Mouse (Mus musculus) kidney, adult 11 months (tissue): Measurements from ENCODE around the gene Hspa1b.
"Not testable (repeated sequence)": the region's sequence is repeated elsewhere in the genome, so short reads cannot be mapped to it uniquely, and the experiment has no call there.

Source experiments
- DNase-seq: peaks from one replicate; pipeline ENCODE4 v3.0.0; 2022

Hspa1b gene

DNA sequence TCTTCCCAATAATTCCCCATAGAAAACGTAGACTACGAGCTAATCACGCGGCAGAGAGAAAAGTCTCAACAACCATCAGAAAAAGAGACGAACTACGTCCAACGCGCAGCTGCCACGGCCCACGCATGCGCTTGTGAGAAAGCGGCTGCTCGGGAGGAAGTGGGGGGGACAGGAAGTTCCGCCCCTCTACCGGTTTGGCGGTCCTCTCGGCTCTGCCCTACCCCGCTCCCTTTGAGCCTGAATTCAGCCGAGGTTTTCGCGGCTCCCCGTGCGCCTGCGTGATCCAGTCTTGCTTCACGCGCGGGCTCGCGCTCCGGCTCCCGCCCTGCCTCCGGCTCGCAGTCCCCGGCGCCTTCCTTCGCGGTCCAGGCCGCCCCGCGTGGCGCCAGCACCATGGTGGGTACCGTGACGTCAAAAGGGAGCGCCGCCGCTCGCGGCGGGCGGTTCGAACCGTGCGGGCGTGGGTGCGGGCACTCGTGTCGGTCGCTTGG, 22.7 kb upstream of the Hspa1b start, which contains the start of gene Lsm2:
Lsm2 (plus strand) TSS at position 173 of the 491 bp plus-strand sequence.
- DNase-seq = peak; percentile 91

DNA sequence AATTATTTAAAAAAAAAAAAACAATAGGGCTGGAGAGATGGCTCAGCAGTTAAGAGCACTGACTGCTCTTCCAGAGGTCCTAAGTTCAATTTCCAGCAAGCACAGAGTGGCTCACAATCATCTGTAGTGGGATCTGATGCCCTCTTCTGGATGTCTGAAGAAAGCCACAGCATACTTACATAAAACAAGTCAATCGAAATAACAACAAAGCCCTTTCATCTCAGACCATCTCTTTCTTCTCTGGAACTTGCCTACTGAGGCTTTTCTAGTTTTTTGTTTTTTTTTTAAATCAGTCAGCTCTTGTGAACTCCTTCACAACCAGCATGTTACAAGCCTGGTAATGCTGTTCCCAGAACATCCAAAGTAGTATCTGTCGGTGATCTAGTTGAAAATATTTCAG, 21.6 kb upstream of the Hspa1b start:
- DNase-seq = peak; percentile 69

DNA sequence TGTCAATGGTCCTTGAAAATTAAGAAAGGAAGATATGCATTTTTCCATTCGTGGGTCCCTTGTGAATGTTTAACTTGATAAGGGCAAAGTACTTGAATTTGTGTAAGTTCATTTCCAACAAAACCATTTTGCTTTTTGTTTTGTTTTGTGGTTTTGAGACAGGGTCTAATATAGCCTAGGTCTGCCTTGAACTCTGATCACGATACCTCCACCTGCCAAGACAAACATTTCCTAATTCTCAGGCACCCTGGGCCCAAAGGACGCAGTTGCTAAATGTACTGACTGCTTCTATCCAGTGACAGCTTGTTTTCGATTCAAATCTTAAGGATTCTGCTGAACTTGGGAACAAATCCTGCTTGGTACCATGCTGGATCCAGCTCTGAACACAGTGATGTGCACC, 20.6 kb upstream of the Hspa1b start:
- no peak for DNase-seq

DNA sequence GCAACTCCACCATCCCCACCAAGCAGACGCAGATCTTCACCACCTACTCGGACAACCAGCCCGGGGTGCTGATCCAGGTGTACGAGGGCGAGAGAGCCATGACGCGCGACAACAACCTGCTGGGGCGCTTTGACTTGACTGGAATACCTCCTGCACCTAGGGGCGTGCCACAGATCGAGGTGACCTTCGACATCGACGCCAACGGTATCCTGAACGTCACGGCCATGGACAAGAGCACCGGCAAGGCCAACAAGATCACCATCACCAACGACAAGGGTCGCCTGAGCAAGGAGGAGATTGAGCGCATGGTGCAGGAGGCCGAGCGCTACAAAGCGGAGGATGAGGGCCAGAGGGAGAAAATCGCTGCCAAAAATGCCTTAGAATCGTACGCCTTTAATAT, 19.2 kb upstream of the Hspa1b start:
- peak; percentile 14 for DNase-seq

DNA sequence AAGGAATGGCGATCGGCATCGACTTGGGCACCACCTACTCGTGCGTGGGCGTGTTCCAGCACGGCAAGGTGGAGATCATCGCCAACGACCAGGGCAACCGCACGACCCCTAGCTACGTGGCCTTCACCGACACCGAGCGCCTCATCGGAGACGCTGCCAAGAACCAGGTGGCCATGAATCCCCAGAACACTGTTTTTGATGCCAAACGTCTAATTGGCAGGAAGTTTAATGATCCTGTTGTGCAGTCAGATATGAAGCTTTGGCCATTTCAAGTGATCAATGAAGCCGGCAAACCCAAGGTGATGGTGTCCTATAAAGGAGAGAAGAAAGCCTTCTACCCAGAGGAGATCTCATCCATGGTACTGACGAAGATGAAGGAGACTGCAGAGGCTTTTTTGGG, 18.0 kb upstream of the Hspa1b start:
- peak; percentile 3 for DNase-seq

DNA sequence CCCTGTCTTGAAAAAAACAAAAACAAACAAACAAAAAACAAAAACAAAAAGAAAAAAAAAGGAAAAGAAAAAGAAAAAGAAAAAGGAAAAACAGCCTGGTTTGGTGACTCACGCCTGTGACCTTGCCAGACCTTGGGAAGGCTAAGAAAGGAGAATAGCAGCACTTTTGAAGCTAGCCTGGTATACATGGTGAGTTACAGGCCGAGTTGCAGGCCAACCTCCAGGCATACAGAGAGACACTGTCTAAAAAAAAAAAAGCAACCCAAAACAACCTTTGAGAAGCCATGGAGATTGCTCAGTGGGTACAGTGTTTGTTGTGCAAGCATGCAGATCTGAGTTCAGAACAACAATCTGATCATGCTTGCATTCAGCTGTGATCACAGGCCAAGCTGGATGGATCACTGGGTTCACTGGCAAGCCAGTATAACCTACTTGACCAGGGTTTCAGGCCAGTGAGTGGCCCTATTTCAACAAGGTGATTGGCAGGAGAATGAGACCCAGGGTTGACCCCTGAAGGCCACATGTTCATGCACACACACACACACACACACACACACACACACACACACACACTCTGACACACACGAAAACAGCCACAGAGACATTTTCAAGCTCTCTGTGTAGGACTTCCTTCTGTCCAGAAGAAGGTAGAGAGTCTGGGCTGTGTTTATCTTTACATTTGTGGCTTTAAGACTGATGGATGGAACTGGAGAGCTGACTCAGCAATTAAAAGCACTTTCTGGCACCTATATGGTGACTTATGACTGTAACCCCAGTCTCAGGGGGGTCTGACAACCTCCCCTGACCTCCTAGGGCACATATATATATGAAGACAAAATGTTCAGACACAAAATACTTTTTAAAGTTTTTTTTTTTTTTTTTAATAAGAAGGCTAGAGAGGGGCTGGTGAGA, 16.8 kb upstream of the Hspa1b start:
- peak; percentile 41 for DNase-seq

DNA sequence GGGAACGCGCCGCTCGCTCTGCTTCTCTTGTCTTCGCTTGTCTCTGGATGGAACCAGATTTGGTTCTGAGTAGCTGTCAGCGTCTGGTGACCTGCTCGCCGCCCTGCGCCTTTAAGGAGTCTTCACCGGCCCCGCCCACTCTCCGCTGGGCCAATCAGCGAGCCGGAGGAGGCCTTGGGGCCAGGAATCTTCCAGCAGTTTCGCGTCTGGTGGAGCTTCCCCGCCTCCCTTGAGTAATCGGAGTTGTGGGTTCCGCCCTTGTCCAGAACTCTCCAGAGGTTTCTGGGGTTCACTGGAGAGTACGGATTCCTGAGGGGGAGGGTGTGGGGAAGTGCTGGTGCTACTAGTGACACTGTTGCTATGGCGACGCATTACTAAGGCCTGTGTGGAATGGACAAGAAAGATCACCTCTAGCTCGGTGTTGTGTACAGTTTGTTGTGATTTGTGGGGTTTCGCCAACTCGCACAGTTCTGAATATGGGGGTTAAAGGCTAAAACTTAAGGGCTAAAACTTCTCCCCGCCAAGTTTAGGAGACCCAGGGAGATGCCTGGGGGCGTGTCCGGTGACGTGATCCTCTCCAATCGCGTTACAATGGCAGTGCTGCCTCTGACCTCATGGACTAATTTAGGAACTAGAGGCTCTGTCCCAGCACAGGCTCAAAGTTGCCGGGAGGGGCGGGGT, 13.2 kb upstream of the Hspa1b start, which contains the start of the genes Hspa1a and Hspa1l:
Hspa1a (minus strand) TSS at position 88 of the 681 bp plus-strand sequence.
Hspa1l (plus strand) TSS at position 635 of the 681 bp plus-strand sequence.
- DNase-seq = peak; percentile 96

DNA sequence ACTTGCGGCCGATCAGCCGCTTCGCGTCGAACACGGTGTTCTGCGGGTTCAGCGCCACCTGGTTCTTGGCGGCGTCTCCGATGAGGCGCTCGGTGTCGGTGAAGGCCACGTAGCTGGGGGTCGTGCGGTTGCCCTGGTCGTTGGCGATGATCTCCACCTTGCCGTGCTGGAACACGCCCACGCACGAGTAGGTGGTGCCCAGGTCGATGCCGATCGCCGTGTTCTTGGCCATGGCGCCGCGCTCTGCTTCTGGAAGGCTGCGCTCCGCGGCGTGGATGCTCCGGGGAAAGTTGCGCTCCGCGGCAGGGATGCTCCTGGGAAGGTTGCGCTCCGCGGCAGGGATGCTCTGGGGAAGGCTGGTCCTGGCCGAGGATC, 12.6 kb upstream of the Hspa1b start:
- DNase-seq = not testable (repeated sequence)

DNA sequence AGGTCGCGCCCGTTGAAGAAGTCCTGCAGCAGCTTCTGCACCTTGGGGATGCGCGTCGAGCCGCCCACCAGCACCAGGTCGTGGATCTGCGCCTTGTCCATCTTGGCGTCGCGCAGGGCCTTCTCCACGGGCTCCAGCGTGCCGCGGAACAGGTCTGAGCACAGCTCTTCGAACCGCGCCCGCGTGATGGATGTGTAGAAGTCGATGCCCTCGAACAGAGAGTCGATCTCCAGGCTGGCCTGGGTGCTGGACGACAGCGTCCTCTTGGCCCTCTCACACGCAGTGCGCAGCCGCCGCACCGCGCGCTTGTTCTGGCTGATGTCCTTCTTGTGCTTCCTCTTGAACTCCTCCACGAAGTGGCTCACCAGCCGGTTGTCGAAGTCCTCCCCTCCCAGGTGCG, 11.8 kb upstream of the Hspa1b start:
- peak; percentile 15 for DNase-seq

DNA sequence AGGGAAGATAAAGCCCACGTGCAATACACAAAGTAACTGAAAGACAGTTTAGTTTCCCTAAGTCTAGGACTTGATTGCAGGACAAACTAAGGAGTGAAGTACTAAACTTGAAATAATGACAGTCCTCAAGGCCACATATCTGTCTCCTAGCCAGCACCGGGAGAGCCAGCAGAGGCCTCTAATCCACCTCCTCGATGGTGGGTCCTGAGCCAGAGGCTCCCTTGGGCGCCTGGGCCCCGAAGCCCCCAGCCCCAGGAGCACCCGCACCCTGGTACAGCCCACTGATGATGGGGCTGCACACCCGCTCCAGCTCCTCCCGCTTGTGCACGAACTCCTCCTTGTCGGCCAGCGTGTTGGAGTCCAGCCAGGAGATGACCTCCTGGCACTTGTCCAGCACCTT, 10.8 kb upstream of the Hspa1b start, which contains the start of gene Gm20481:
Gm20481 (plus strand) TSS at position 91 of the 400 bp plus-strand sequence.
- not testable (repeated sequence) for DNase-seq

DNA sequence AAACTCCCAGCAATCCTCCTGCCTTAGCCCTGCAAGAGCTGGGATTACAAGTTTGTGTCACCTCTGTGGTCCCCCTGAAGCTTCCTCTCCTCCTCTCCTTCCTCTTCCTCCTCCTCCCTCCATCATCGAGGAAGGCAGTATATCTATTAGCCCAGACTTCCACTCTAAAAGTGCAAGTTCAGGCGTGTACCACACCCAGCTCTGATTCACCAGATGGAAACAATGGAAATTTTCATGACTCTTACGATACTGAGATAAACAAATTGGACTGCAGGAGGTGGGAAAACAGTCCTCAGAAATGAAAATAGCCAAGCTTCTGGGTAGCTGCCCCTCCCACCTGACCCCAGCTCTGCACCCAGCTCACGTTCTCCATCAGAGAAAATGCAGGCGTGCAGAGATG, 6.6 kb upstream of the Hspa1b start:
- DNase-seq = no peak

DNA sequence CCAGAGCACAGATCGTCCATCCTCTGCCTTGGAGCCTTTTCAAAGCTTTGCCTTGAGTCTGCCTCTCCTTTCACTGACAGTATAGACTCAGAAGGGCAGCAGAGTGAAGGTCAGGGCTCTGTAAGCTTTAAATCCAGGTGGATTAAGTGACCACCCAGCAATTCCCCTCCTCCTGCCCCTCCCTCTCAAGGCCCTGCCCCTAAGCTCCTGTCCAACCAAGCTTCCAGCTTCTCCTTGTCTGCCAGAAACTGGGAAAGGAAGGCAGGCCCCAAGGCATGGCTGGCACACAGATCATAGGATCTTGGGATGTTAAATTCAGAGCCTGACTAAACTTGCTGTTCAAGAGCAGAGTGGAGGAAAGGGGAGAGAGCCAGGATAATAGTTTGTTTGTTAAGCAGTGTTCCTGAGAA, 5.6 kb upstream of the Hspa1b start:
- DNase-seq = peak; percentile 81

DNA sequence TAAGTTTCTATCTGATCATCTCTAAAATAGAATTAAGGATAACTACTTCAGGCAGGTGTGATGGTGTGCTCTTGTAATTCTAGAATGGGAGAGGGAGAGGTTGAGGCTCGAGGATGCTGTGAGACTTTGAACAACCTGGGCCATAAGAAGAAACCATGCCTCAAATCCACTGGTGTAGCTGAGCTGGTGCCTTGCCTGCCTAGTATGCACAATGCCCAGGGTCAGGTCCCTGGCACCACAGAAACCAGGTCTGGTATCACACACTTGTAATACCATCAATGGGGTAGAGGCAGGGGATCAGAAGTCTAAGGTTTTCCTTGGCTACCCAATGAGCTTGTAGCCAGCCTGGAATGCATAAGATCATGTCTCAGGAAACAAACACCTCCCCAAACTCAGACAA, 3.8 kb upstream of the Hspa1b start:
- DNase-seq = no peak

DNA sequence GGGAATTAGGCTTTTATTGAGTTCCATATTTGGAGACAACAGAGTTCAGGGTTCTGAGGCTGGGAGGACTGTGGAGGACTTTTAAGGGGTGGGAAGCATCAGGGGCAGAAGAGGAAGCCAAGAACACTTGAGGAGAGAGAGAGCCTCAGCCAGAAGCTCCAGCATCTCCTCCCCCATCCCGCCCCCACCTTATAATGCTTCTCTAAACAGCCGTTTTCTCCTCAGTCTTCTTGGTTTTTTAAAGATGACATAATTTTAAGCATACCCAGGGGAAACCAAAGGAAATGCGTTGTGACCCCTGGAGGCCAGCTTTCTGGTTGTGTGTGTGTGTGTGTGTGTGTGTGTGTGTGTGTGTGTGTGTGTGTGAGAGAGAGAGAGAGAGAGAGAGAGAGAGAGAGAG, 3.1 kb upstream of the Hspa1b start:
- no peak for DNase-seq

DNA sequence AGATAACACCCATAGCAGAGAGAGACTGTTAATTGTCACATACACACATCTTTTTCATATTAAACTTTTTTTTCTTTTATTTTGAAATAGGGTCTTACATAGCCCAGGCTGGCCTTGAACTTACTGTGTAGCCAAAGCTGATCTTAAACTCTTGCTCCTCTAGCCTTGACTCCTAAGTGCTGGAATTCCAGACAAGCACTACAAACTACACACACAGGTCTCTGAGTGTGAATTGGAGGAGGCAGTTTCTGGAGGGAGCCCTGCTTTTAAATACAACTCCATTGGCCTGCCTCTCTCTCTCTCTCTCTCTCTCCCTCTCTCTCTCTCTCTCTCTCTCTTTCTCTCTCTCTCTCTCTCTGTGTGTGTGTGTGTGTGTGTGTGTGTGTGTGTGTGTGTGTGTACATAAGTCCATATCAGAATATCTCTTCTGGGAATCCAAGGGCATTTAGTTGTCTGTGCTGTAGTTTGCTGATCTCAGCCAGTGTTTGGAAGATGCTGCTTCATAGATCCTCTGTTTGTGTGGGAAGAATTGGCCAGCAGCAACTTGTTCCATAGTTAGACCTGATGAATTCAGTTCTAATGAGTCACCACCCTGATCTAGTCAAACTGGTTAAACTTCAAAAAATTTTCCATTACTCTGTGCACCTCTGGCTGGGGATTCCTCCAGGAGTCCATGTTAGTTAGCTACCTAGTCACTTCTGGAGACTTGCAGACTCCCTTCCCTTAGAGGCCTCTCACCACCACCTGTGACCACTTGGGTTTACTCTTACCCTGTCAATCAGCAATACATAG, 1.9 kb upstream of the Hspa1b start:
- no peak for DNase-seq

DNA sequence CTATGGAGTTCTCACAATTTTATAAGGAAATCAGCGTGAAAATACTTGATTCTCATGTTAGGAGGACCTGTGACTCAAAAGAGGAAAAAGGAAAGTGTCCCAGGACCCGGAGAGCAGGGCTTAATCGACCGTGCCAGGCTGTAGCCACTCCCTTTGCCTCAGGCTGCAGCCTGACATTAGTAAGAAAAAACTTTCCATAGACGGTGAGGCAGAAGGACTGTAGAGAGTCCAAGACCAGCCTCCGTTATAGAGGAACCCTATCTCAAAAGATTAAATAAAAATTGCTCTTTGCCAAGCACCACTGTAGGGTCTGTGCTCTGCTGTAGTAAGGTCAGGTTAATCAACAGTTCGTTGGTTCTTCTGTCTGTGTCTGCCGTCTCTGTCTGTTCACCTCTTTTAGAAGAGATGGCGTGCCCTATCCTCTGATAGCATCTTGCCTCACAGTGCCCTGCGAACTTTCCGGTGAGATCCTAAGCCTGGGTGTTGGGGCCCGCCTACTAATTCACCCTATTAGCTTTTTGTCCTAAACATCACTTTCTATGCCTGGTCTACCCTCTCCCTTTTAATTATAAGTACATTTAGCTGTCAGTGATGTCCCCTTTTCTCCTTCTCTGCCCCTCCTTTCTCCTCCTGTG, 960 bp upstream of the Hspa1b start:
- peak; percentile 77 for DNase-seq

DNA sequence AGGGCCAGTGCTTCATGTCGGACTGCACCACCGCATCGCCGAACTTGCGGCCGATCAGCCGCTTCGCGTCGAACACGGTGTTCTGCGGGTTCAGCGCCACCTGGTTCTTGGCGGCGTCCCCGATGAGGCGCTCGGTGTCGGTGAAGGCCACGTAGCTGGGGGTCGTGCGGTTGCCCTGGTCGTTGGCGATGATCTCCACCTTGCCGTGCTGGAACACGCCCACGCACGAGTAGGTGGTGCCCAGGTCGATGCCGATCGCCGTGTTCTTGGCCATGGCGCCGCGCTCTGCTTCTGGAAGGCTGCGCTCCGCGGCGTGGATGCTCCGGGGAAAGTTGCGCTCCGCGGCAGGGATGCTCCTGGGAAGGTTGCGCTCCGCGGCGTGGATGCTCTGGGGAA, 306 bp downstream of the Hspa1b start:
- DNase-seq = not testable (repeated sequence)

DNA sequence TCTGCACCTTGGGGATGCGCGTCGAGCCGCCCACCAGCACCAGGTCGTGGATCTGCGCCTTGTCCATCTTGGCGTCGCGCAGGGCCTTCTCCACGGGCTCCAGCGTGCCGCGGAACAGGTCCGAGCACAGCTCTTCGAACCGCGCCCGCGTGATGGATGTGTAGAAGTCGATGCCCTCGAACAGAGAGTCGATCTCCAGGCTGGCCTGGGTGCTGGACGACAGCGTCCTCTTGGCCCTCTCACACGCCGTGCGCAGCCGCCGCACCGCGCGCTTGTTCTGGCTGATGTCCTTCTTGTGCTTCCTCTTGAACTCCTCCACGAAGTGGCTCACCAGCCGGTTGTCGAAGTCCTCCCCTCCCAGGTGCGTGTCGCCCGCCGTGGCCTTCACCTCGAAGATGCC, 1.1 kb downstream of the Hspa1b start:
- not testable (repeated sequence) for DNase-seq

DNA sequence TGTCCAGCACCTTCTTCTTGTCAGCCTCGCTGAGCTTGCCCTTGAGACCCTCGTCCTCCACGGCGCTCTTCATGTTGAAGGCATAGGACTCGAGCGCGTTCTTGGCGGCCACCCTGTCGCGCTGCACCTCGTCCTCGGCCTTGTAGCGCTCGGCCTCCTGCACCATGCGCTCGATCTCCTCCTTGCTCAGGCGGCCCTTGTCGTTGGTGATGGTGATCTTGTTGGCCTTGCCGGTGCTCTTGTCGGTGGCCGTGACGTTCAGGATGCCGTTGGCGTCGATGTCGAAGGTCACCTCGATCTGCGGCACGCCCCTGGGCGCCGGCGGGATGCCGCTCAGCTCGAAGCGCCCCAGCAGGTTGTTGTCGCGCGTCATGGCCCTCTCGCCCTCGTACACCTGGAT, 1.7 kb downstream of the Hspa1b start:
- not testable (repeated sequence) for DNase-seq

DNA sequence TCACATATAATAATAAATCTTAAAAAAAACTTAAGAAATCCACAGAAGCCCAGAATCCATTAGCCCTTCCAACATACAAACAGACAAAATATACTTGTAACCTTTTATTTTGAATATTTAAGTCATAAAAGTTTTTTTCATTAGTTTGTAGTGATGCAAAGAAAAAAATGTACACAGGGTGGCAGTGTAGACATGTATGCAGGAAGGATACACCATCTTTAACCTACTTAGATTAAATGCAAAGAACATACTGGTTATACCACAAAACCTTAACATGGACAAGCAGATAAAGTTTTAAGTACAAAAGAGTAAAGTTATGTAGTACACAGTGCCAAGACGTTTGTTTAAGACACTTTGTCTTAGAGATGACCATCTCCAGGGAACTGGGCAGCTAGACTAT, 2.7 kb downstream of the Hspa1b start:
- DNase-seq = no peak

DNA sequence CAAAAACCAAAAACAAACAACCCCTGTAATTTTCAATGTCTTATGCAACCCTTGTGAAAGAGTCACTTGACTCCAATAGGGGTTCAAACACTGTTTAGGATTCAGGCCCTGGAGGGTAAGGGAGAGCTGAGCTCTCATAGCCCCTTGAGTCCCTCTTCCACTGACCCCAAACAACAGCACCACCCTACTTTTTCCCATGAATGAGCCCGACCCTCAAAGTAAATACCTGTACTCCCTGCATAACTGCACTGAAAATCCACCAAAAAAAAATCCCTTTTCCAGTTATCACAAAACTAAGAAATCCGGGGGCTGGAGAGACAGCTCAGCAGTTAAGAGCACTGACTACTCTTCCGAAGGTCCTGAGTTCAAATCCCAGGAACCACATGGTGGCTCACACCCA, 3.2 kb downstream of the Hspa1b start:
- no peak for DNase-seq

DNA sequence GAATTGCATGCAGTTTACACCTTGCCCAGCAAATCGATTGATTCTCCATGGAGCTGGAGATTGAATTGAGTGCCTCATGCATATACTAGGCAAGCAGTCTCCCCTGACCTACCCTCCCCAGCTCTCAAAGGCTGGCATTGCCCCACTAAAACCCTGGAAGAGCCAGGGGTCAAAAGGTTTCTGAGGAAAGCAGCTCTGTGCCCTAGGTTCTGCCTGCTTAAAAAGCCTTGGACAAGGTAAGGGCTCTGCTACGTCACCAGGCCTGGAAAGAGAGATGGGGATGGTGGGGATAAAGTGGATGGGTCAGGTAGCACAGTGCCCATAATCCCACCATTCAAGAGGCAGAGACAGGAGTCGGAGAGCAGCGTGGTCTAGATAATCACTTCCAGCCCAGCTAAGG, 4.2 kb downstream of the Hspa1b start:
- no peak for DNase-seq
